In genomic region chr7:87245856-87246579, GRCm38 (mm10) we compare ENCODE assay signal across 9 mouse cellular contexts. TPM values are rescaled to one million over a fixed set of nuclear protein-coding genes. Genes with fewer than 3 reads are reported as not detected.
DNase-seq lines count a peak whose midpoint lies in the region; ATAC-seq lines count a peak whose summit lies in the region.
"Had no signal": no experiment of that assay in that cellular context is flagged by ENCODE, and none has a peak within 500 bp of the region (broad histone marks: within the 10 kb centered on the region; RNA-seq: fewer than 3 reads in every experiment).

Gene Nox4 (plus strand): TSS chr7:87246096.

- H3K27me3 ChIP-seq in megakaryocyte, embryonic 14.5 days (replicated peaks) = peaks cover 3% of the 10 kb centered on the region
- no peaks in the 10 kb centered on the region for H3K27me3 ChIP-seq in forebrain, embryonic 11.5 days (ENCODE audit: control insufficient read depth, insufficient read depth, low read length)
- H3K27me3 ChIP-seq in liver, embryonic 11.5 days (replicated peaks; ENCODE audit: control insufficient read depth, insufficient read depth, low read length) = no peaks in the 10 kb centered on the region
- H3K27me3 ChIP-seq in stomach, embryonic 16.5 days (ENCODE audit: control insufficient read depth, insufficient read depth, low read length) = no peaks in the 10 kb centered on the region

- intact Hi-C loops in left cerebral cortex, postnatal 14 days (cut with DNase I) = no loop called here
- intact Hi-C loops in gastrocnemius, postnatal 36 days (cut with DNase I) = no loop called here

- ATAC-seq in megakaryocyte, adult 5-6 weeks (ENCODE audit: poor library complexity, severe bottlenecking) = no peak
- peak; percentile 53 for ATAC-seq in forebrain, embryonic 11.5 days (replicated peaks; ENCODE audit: low FRiP score)
- ATAC-seq in liver, embryonic 11.5 days (replicated peaks; ENCODE audit: low FRiP score) = peak; percentile 43; the same call in 1 of the 2 replicates
- ATAC-seq in stomach, embryonic 16.5 days (ENCODE audit: insufficient read depth, low FRiP score) = no peak

- 10% methylated on average over 18 of the region's 18 CpGs for WGBS in forebrain, embryonic 11.5 days
- 9% methylated on average over 18 of the region's 18 CpGs for WGBS in liver, embryonic 11.5 days
- WGBS in stomach, embryonic 16.5 days = 9% methylated on average over 18 of the region's 18 CpGs

- peak within 1 kb of the TSS; percentile 60 for H3K4me3 ChIP-seq in megakaryocyte, embryonic 14.5 days (replicated peaks)
- peak within 1 kb of the TSS; percentile 64 for H3K4me3 ChIP-seq in forebrain, embryonic 11.5 days (ENCODE audit: low read depth, low read length)
- peak within 1 kb of the TSS; percentile 59 for H3K4me3 ChIP-seq in liver, embryonic 11.5 days (ENCODE audit: low read depth, low read length)
- peak within 1 kb of the TSS; percentile 68 for H3K4me3 ChIP-seq in stomach, embryonic 16.5 days (replicated peaks; ENCODE audit: low read length)

- no peaks in the 10 kb centered on the region; the same call in 1 of the 2 replicates for H3K9me3 ChIP-seq in megakaryocyte, embryonic 14.5 days
- H3K9me3 ChIP-seq in forebrain, embryonic 11.5 days (ENCODE audit: control insufficient read depth, low read length) = no peaks in the 10 kb centered on the region
- H3K9me3 ChIP-seq in liver, embryonic 11.5 days (ENCODE audit: control insufficient read depth, low read length) = no peaks in the 10 kb centered on the region
- H3K9me3 ChIP-seq in stomach, embryonic 16.5 days (replicated peaks; ENCODE audit: control insufficient read depth, low read length) = no peaks in the 10 kb centered on the region

- no peak for DNase-seq in forebrain, embryonic 11.5 days (ENCODE audit: low spot score)
- no peak for DNase-seq in liver, embryonic 11.5 days (ENCODE audit: low spot score)
- no peak for DNase-seq in spleen, postnatal 14 days (ENCODE audit: low spot score in 2 of 2)
- DNase-seq in left cerebral cortex, postnatal 14 days (ENCODE audit: low spot score in 2 of 2) = no peak
- no peak for DNase-seq in gastrocnemius, postnatal 36 days

- H3K4me1 ChIP-seq in megakaryocyte, embryonic 14.5 days = 0 out of 2 replicates have a peak, but pooled peaks cover 4% of the 10 kb centered on the region
- no peaks in the 10 kb centered on the region for H3K4me1 ChIP-seq in forebrain, embryonic 11.5 days (replicated peaks; ENCODE audit: control insufficient read depth, insufficient read depth, low read length)
- no peaks in the 10 kb centered on the region for H3K4me1 ChIP-seq in liver, embryonic 11.5 days (replicated peaks; ENCODE audit: control insufficient read depth, insufficient read depth, low read length)
- H3K4me1 ChIP-seq in stomach, embryonic 16.5 days (ENCODE audit: control insufficient read depth, insufficient read depth, low read length) = no peaks in the 10 kb centered on the region

- peak within 1 kb of the TSS; percentile 85 for H3K9ac ChIP-seq in forebrain, embryonic 11.5 days (ENCODE audit: low read length)
- peak within 1 kb of the TSS; percentile 54 for H3K9ac ChIP-seq in liver, embryonic 11.5 days (ENCODE audit: low read depth, low read length)
- peak within 1 kb of the TSS; percentile 87 for H3K9ac ChIP-seq in stomach, embryonic 16.5 days (ENCODE audit: low read length)

- no peaks in the 10 kb centered on the region for H3K36me3 ChIP-seq in megakaryocyte, embryonic 14.5 days (replicated peaks; ENCODE audit: low read length)
- H3K36me3 ChIP-seq in forebrain, embryonic 11.5 days (ENCODE audit: control insufficient read depth, insufficient read depth, low read length) = no peaks in the 10 kb centered on the region
- no peaks in the 10 kb centered on the region for H3K36me3 ChIP-seq in liver, embryonic 11.5 days (ENCODE audit: control insufficient read depth, insufficient read depth, low read length)
- no peaks in the 10 kb centered on the region for H3K36me3 ChIP-seq in stomach, embryonic 16.5 days (ENCODE audit: control insufficient read depth, insufficient read depth, low read length)

- H3K27ac ChIP-seq in forebrain, embryonic 11.5 days (ENCODE audit: low read depth, low read length) = 0 out of 2 replicates have a peak within 1 kb of the TSS, but pooled peaks have one; percentile 41
- 0 out of 2 replicates have a peak within 1 kb of the TSS, but pooled peaks have one; percentile 25 for H3K27ac ChIP-seq in liver, embryonic 11.5 days (ENCODE audit: low read depth, low read length)
- H3K27ac ChIP-seq in stomach, embryonic 16.5 days (ENCODE audit: low read length) = peak within 1 kb of the TSS; percentile 67

- peak within 1 kb of the TSS; percentile 66 for H3K4me2 ChIP-seq in forebrain, embryonic 11.5 days (ENCODE audit: low read depth, low read length, severe bottlenecking)
- H3K4me2 ChIP-seq in liver, embryonic 11.5 days = peak within 1 kb of the TSS; percentile 69
- H3K4me2 ChIP-seq in stomach, embryonic 16.5 days (ENCODE audit: low read depth, low read length) = peak within 1 kb of the TSS; percentile 65

RNA-seq across cellular contexts. Expression of gene Nox4, which starts in this region (rescaled TPM):
- not detected in 2 replicates for polyA plus RNA-seq in megakaryocyte, embryonic 14.5 days (2012; ENCODE audit: insufficient read depth, low replicate concordance)
- not detected in 2 replicates for total RNA-seq in megakaryocyte, adult 5-6 weeks (2015)
- total RNA-seq in megakaryocyte, adult 5-6 weeks (2017) = not detected in 2 replicates
- polyA plus RNA-seq in forebrain, embryonic 11.5 days (2014; fragmentation: Nextera tagmentation; extraction: Ambion mirVana) = 3.2 and 3.4 TPM in 2 replicates
- polyA plus RNA-seq in liver, embryonic 11.5 days (2014; fragmentation: Nextera tagmentation; extraction: Ambion mirVana) = 0.81 and 1.2 TPM in 2 replicates
- 4.0 TPM in 2 replicates for polyA plus RNA-seq in stomach, embryonic 16.5 days (2015; fragmentation: Nextera tagmentation; extraction: Ambion mirVana)
- under 1 TPM; 0.42 to 0.72 TPM for total RNA-seq in left cerebral cortex, postnatal 14 days (2021)
- total RNA-seq in gastrocnemius, postnatal 36 days (2021) = 1 to 10 TPM; 1.5 to 1.9 TPM
- total RNA-seq: common myeloid progenitor, adult 5-6 weeks had no signal

Comparison
In these comparisons a context has a peak if more than half of its experiments do, and no peak if none do; other contexts are left out.
1. ATAC-seq: peak in forebrain, embryonic 11.5 days (single experiment) and liver, embryonic 11.5 days (single experiment); none in megakaryocyte, adult 5-6 weeks (single experiment) and stomach, embryonic 16.5 days (single experiment).
2. Peak in every context shown above with its lines, with median percentiles within 50 percentile points of each other: H3K4me3 ChIP-seq, H3K27ac ChIP-seq, H3K4me2 ChIP-seq and H3K9ac ChIP-seq.